Mouse (Mus musculus): ENCODE results near the gene Rab20. TPM values are rescaled to one million over a fixed set of nuclear protein-coding genes. Genes with fewer than 3 reads are reported as not detected.
A peak's percentile ranks its signal among the peaks of the same experiment; 100 is the strongest.

Gene Rab20
- polyA plus RNA-seq, 1 experiment from 2014 or later, result 14.8 TPM

DNA sequence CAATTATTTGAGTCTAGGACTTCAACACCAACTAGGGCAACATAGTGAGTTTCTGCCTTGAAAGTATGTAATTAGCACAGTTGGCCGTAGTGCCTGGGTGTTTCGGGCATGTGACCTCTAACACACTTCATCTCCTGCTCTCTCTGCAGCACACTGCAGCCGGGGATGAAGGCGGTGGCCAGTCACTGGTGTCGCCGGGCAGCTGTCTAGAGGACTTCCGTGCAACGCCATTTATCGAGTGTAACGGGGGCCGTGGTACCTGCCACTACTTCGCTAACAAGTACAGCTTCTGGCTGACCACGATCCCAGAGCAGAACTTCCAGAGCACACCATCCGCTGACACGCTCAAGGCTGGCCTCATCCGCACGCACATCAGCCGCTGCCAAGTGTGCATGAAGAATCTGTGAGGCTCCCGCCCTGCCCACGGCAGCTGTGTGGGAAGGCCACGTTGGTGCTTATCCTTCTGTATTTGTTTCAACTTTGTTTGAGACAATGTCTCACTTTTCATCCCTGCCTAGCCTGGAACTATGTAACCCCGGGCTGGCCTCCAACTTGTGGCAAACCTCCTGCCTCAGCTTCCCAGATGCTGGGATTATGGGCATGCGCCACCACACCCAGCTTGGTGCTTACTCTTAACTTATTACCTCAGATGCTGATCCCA, 30.5 kb downstream of the Rab20 start:
- no peak overlapping the region for H3K9ac ChIP-seq
- H3K4me3 ChIP-seq (replicated peaks), result no peak overlapping the region
- no peaks in the 10 kb centered on the region for H3K27me3 ChIP-seq (replicated peaks)
- H3K9me3 ChIP-seq, result no peaks in the 10 kb centered on the region
- no peak for ATAC-seq
- H3K4me1 ChIP-seq (replicated peaks), result peaks cover 10% of the 10 kb centered on the region
- no peak overlapping the region for H3K27ac ChIP-seq
- WGBS, result 92% methylated on average over 23 of the region's 23 CpGs
- H3K36me3 ChIP-seq, result peaks cover 7% of the 10 kb centered on the region; the same call in 1 of the 2 replicates
- no peak overlapping the region for H3K4me2 ChIP-seq (replicated peaks)

- no peaks in the 10 kb centered on the region for H3K9me3 ChIP-seq
- peaks cover 6% of the 10 kb centered on the region for H3K4me1 ChIP-seq (replicated peaks)
- H3K27ac ChIP-seq, result no peak overlapping the region
- peaks cover 11% of the 10 kb centered on the region for H3K36me3 ChIP-seq
- ATAC-seq, result no peak
- H3K9ac ChIP-seq, result no peak overlapping the region
- no peak overlapping the region for H3K4me3 ChIP-seq (replicated peaks)
- H3K4me2 ChIP-seq (replicated peaks), result no peak overlapping the region
- no peaks in the 10 kb centered on the region for H3K27me3 ChIP-seq (replicated peaks)
- 94% methylated on average over 13 of the region's 13 CpGs for WGBS
These were observed 32.7 kb downstream of the Rab20 start for GRCm38 (mm10) chr8:11445790-11446189.

GRCm38 (mm10) chr8:11444216-11444615, 34.3 kb downstream of the Rab20 start:
- H3K27me3 ChIP-seq (replicated peaks), result no peaks in the 10 kb centered on the region

DNA sequence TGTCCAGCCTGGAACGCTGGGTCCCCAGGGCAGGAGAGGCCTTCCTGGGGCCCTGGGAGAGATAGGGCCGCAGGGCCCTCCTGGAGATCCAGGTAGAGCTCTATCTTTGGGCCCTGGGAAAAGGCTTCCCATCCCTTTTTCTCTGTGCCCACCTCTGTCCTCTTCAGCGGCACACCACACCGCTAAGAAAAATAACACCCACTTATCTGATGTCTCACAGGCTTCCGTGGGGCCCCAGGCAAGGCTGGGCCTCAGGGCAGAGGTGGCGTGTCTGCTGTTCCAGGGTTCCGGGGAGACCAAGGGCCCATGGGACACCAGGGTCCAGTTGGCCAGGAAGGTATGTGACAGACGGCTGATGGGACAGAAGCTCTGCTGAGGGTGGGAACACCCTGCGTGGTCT, 34.9 kb downstream of the Rab20 start:
- ATAC-seq, result no peak
- H3K36me3 ChIP-seq, result peaks cover 24% of the 10 kb centered on the region

More at GRCm38 (mm10) chr8:11444216-11444615, 34.3 kb downstream of the Rab20 start:
- 87% methylated on average over 7 of the region's 7 CpGs for WGBS
- H3K36me3 ChIP-seq, result peaks cover 19% of the 10 kb centered on the region
- H3K4me3 ChIP-seq (replicated peaks), result no peak overlapping the region
- no peaks in the 10 kb centered on the region for H3K9me3 ChIP-seq
- no peak overlapping the region for H3K27ac ChIP-seq
- no peak for ATAC-seq
- H3K4me1 ChIP-seq (replicated peaks), result no peaks in the 10 kb centered on the region
- H3K4me2 ChIP-seq (replicated peaks), result no peak overlapping the region
- no peak overlapping the region for H3K9ac ChIP-seq

GRCm38 (mm10) chr8:11441291-11441690, 37.2 kb downstream of the Rab20 start:
- Histone ChIP-seq H3K9me3 (no peaks in the 10 kb centered on the region), H3K27me3 (replicated peaks) (no peaks in the 10 kb centered on the region), H3K4me3 (replicated peaks) (no peak overlapping the region), H3K4me1 (replicated peaks) (no peaks in the 10 kb centered on the region), H3K4me2 (replicated peaks) (no peak overlapping the region), H3K27ac (no peak overlapping the region), H3K36me3 (peaks cover 28% of the 10 kb centered on the region), H3K9ac (no peak overlapping the region)
- WGBS, result 94% methylated on average over 6 of the region's 6 CpGs
- no peak for ATAC-seq

More for the DNA sequence above, 34.9 kb downstream of the Rab20 start:
- H3K4me2 ChIP-seq (replicated peaks), result no peak overlapping the region
- 79% methylated on average over 9 of the region's 9 CpGs for WGBS
- no peak overlapping the region for H3K9ac ChIP-seq
- H3K4me3 ChIP-seq (replicated peaks), result no peak overlapping the region
- H3K27ac ChIP-seq, result no peak overlapping the region
- H3K9me3 ChIP-seq, result no peaks in the 10 kb centered on the region
- H3K4me1 ChIP-seq (replicated peaks), result no peaks in the 10 kb centered on the region
- no peaks in the 10 kb centered on the region for H3K27me3 ChIP-seq (replicated peaks)

GRCm38 (mm10) chr8:11437862-11438261, 40.6 kb downstream of the Rab20 start:
- Histone ChIP-seq H3K27me3 (replicated peaks) (no peaks in the 10 kb centered on the region), H3K27ac (no peak overlapping the region), H3K4me2 (replicated peaks) (no peak overlapping the region), H3K9me3 (no peaks in the 10 kb centered on the region), H3K4me1 (replicated peaks) (no peaks in the 10 kb centered on the region), H3K4me3 (replicated peaks) (no peak overlapping the region), H3K9ac (no peak overlapping the region), H3K36me3 (peaks cover 32% of the 10 kb centered on the region)
- WGBS, result 49% methylated on average over 12 of the region's 12 CpGs
- ATAC-seq, result no peak

DNA sequence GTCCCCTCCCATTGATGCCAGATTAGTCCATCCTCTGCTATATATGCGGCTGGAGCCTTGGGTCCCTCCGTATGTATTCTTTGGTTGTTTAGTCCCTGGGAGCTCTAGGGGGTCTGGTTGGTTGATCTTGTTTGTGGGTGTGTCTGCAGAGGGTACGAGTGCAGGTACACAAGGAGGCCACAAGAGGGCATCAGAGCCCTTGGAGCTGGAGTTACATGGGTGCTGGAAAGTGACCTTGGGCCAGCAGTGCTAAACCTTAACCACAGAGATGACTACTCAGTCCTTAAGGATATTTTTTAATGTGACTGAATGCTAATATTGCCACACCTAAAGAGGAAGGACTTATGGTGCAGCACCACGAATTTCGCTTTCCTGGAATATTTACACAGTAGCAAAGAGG, 47.8 kb downstream of the Rab20 start:
- no peak overlapping the region for H3K4me3 ChIP-seq (replicated peaks)
- no peak overlapping the region for H3K9ac ChIP-seq
- 66% methylated on average over 5 of the region's 5 CpGs for WGBS
- H3K9me3 ChIP-seq, result no peaks in the 10 kb centered on the region
- H3K4me2 ChIP-seq (replicated peaks), result no peak overlapping the region
- peaks cover 37% of the 10 kb centered on the region for H3K36me3 ChIP-seq
- no peak for ATAC-seq
- no peaks in the 10 kb centered on the region for H3K4me1 ChIP-seq (replicated peaks)
- H3K27me3 ChIP-seq (replicated peaks), result no peaks in the 10 kb centered on the region
- H3K27ac ChIP-seq, result no peak overlapping the region

- peaks cover 12% of the 10 kb centered on the region; the same call in 1 of the 2 replicates for H3K36me3 ChIP-seq
- no peak overlapping the region for H3K9ac ChIP-seq
- H3K27me3 ChIP-seq (replicated peaks), result no peaks in the 10 kb centered on the region
- no peak for ATAC-seq
- H3K4me1 ChIP-seq (replicated peaks), result no peaks in the 10 kb centered on the region
- 63% methylated on average over 7 of the region's 7 CpGs for WGBS
- no peak overlapping the region for H3K4me3 ChIP-seq (replicated peaks)
- no peaks in the 10 kb centered on the region for H3K9me3 ChIP-seq
- no peak overlapping the region for H3K27ac ChIP-seq
- no peak overlapping the region for H3K4me2 ChIP-seq (replicated peaks)
These were observed 55.4 kb downstream of the Rab20 start for GRCm38 (mm10) chr8:11423091-11423490.

GRCm38 (mm10) chr8:11421968-11422367, 56.5 kb downstream of the Rab20 start:
- Histone ChIP-seq H3K27me3 (replicated peaks) (no peaks in the 10 kb centered on the region), H3K4me1 (replicated peaks) (no peaks in the 10 kb centered on the region), H3K4me2 (replicated peaks) (no peak overlapping the region), H3K9ac (no peak overlapping the region), H3K4me3 (replicated peaks) (no peak overlapping the region), H3K9me3 (no peaks in the 10 kb centered on the region), H3K27ac (no peak overlapping the region), H3K36me3 (peaks cover 8% of the 10 kb centered on the region; the same call in 1 of the 2 replicates)
- 77% methylated on average over 6 of the region's 6 CpGs for WGBS
- no peak for ATAC-seq

DNA sequence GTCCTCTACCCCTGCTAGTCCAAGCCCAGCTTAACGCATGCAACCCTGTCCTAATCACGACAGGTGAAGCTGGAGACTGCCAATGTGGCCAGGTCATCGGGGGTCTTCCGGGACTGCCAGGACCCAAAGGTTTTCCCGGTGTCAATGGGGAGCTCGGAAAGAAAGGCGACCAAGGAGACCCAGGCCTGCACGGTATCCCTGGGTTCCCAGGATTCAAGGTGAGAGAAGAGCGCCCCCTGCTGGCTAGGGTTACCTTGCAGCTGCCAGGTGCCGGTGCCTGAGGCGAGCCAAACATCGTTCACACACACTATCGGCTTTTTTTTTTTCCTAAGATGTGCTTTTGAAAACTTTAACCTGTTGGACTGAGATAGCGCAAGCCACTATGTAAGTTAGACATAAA, 57.4 kb downstream of the Rab20 start:
- H3K27me3 ChIP-seq (replicated peaks), result no peaks in the 10 kb centered on the region
- H3K27ac ChIP-seq, result no peak overlapping the region
- H3K4me2 ChIP-seq (replicated peaks), result no peak overlapping the region
- ATAC-seq, result 0 out of 2 replicates have a peak, but pooled peaks have one; percentile 7
- 55% methylated on average over 14 of the region's 14 CpGs for WGBS
- no peak overlapping the region for H3K9ac ChIP-seq
- H3K4me3 ChIP-seq (replicated peaks), result no peak overlapping the region
- peaks cover 5% of the 10 kb centered on the region; the same call in 1 of the 2 replicates for H3K36me3 ChIP-seq
- H3K4me1 ChIP-seq (replicated peaks), result no peaks in the 10 kb centered on the region
- H3K9me3 ChIP-seq, result no peaks in the 10 kb centered on the region

GRCm38 (mm10) chr8:11419645-11420044, 58.9 kb downstream of the Rab20 start:
- WGBS, result 14% methylated on average over 2 of the region's 2 CpGs
- no peaks in the 10 kb centered on the region for H3K27me3 ChIP-seq (replicated peaks)
- no peak overlapping the region for H3K27ac ChIP-seq
- H3K9ac ChIP-seq, result no peak overlapping the region
- no peaks in the 10 kb centered on the region; the same call in 1 of the 2 replicates for H3K36me3 ChIP-seq
- ATAC-seq, result peak; percentile 58; the same call in 1 of the 2 replicates
- H3K4me1 ChIP-seq (replicated peaks), result no peaks in the 10 kb centered on the region
- no peak overlapping the region for H3K4me2 ChIP-seq (replicated peaks)
- H3K9me3 ChIP-seq, result no peaks in the 10 kb centered on the region
- no peak overlapping the region for H3K4me3 ChIP-seq (replicated peaks)

GRCm38 (mm10) chr8:11419232-11419631, 59.3 kb downstream of the Rab20 start:
- WGBS, result 37% methylated on average over 6 of the region's 6 CpGs
- Histone ChIP-seq H3K36me3 (no peaks in the 10 kb centered on the region; the same call in 1 of the 2 replicates), H3K4me2 (replicated peaks) (no peak overlapping the region), H3K27me3 (replicated peaks) (no peaks in the 10 kb centered on the region), H3K4me1 (replicated peaks) (no peaks in the 10 kb centered on the region), H3K27ac (no peak overlapping the region), H3K9me3 (no peaks in the 10 kb centered on the region), H3K4me3 (replicated peaks) (no peak overlapping the region), H3K9ac (no peak overlapping the region)
- peak; percentile 23; the same call in 1 of the 2 replicates for ATAC-seq

- Histone ChIP-seq H3K27me3 (replicated peaks) (no peaks in the 10 kb centered on the region), H3K4me3 (replicated peaks) (no peak overlapping the region), H3K9me3 (no peaks in the 10 kb centered on the region), H3K36me3 (no peaks in the 10 kb centered on the region), H3K4me2 (replicated peaks) (no peak overlapping the region), H3K27ac (no peak overlapping the region), H3K9ac (no peak overlapping the region), H3K4me1 (replicated peaks) (0 out of 2 replicates have a peak, but pooled peaks cover 2% of the 10 kb centered on the region)
- ATAC-seq, result no peak
- WGBS, result 82% methylated on average over 13 of the region's 13 CpGs
These were observed 60.7 kb downstream of the Rab20 start for GRCm38 (mm10) chr8:11417762-11418161.

Measured in intestine, embryonic 15.5 days (tissue).